Mouse (Mus musculus) 3T3-L1 (cell line): ENCODE measurements around the gene Gcn1l1.

Source experiments
- DNase-seq: peaks from one replicate; pipeline ENCODE4 v3.0.0-alpha.2; 2015; ENCODE audit warnings: low read depth, low spot score

Gcn1l1 gene

GRCm38 (mm10) chr5:115534856-115535255 is 30.2 kb upstream of the Gcn1l1 start:
- peak; percentile 90 for DNase-seq

GRCm38 (mm10) chr5:115535635-115536034 is 29.4 kb upstream of the Gcn1l1 start:
- DNase-seq: peak; percentile 67

- no peak for DNase-seq
Measured at GRCm38 (mm10) chr5:115538017-115538692, 26.9 kb upstream of the Gcn1l1 start.

GRCm38 (mm10) chr5:115538693-115539043 is 26.4 kb upstream of the Gcn1l1 start:
- peak; percentile 96 for DNase-seq

- DNase-seq: no peak
Measured at GRCm38 (mm10) chr5:115542635-115543384, 22.2 kb upstream of the Gcn1l1 start.

- DNase-seq: peak; percentile 76
Measured at GRCm38 (mm10) chr5:115543509-115544253, 21.4 kb upstream of the Gcn1l1 start.

GRCm38 (mm10) chr5:115544655-115545185 is 20.3 kb upstream of the Gcn1l1 start:
- DNase-seq: no peak

- no peak for DNase-seq
Measured at GRCm38 (mm10) chr5:115545636-115546035, 19.4 kb upstream of the Gcn1l1 start.

GRCm38 (mm10) chr5:115546536-115546935 is 18.5 kb upstream of the Gcn1l1 start:
- no peak for DNase-seq

GRCm38 (mm10) chr5:115547014-115547413 is 18.0 kb upstream of the Gcn1l1 start:
- no peak for DNase-seq

GRCm38 (mm10) chr5:115547421-115547820 is 17.6 kb upstream of the Gcn1l1 start:
- no peak for DNase-seq

GRCm38 (mm10) chr5:115548501-115549285 is 16.4 kb upstream of the Gcn1l1 start:
- no peak for DNase-seq

GRCm38 (mm10) chr5:115550482-115551005 is 14.5 kb upstream of the Gcn1l1 start:
- no peak for DNase-seq

GRCm38 (mm10) chr5:115551386-115551785 is 13.7 kb upstream of the Gcn1l1 start:
- no peak for DNase-seq

GRCm38 (mm10) chr5:115551799-115552198 is 13.3 kb upstream of the Gcn1l1 start:
- DNase-seq: no peak

GRCm38 (mm10) chr5:115553801-115554420 is 11.1 kb upstream of the Gcn1l1 start:
- no peak for DNase-seq

GRCm38 (mm10) chr5:115554536-115555291 is 10.3 kb upstream of the Gcn1l1 start:
- no peak for DNase-seq

- peak; percentile 92 for DNase-seq
Measured at GRCm38 (mm10) chr5:115556217-115556616, 8.8 kb upstream of the Gcn1l1 start.

GRCm38 (mm10) chr5:115558182-115558794 is 6.8 kb upstream of the Gcn1l1 start:
- DNase-seq: no peak
